Mouse (Mus musculus): ENCODE data around the gene Farp1. TPM values are rescaled to one million over a fixed set of nuclear protein-coding genes. Genes with fewer than 3 reads are reported as not detected.

The Farp1 gene
- polyA plus RNA-seq, 1 experiment = 12.4 TPM

DNA sequence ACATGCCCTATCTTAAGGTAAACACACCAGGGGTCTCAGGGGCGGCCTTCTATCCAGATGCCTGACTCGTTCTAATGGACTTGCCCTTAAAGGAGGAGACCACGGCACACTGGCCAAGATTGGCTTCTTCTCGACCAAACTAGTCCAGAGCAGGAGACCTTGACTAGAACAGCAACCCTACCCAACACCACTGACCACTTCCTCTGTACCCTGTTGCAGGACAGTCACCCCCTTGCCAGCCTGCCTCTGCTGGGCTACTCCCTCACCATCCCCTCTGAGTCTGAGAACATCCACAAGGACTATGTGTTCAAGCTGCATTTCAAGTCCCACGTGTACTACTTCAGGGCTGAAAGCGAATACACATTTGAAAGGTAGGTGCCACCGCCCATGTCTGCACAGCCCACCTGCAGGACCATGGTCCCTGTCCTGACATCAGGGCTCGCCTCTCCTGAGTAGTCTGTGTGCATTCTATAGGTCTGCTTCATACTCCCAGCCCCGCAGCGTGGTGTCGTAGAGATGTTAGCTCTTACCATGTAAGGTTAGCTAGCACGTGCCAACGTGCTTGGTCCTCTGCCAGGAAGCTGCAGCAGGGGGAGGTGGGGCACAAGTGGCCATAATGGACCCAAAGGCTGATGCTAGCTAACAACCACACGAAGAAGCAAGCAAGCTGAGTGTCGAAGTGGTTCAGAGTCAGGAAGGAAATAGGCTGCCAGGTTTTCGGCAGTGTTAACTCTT lies 245.8 kb downstream of the Farp1 start:
- no peaks in the 10 kb centered on the region for H3K27me3 ChIP-seq (ENCODE audit: control insufficient read depth, insufficient read depth, low read length)
- TF ChIP-seq POLR2A (IDR thresholded peaks at IDR 0.05; ENCODE audit: low read depth, low read length) (no peak), CTCF (IDR thresholded peaks at IDR 0.05; ENCODE audit: extremely low read depth, insufficient read length, insufficient replicate concordance, low read depth, low read length) (no peak)
- 64% methylated on average over 16 of the region's 16 CpGs for WGBS
- H3K36me3 ChIP-seq (ENCODE audit: control insufficient read depth, insufficient read depth, low read length) = peaks cover 43% of the 10 kb centered on the region
- no peak overlapping the region for H3K4me3 ChIP-seq (ENCODE audit: low read depth, low read length)
- H3K4me1 ChIP-seq (ENCODE audit: control insufficient read depth, insufficient read depth, insufficient read length, low read length) = no peaks in the 10 kb centered on the region
- H3K27ac ChIP-seq (ENCODE audit: insufficient read depth, low read depth, low read length) = no peak overlapping the region

DNA sequence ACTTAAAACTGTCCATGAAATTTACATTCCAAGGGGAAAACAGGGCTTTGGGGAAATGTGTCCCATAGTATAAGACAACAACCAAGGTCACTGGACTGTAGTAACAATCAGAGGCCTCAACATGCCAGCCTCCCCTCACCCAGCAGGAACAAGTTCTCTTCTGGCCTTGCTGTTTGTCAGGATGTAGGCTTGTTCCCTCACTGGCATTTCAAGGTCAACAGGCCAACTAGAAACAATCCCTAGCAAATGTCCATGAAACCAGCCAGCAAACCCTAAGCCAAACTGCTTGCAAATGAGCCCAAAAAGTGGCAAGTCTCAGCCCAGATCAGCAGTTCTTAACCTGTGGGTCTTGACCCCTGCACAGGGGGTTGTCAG lies 246.3 kb downstream of the Farp1 start:
- H3K27ac ChIP-seq (ENCODE audit: insufficient read depth, low read depth, low read length) = no peak overlapping the region
- H3K4me3 ChIP-seq (ENCODE audit: low read depth, low read length) = no peak overlapping the region
- peaks cover 44% of the 10 kb centered on the region for H3K36me3 ChIP-seq (ENCODE audit: control insufficient read depth, insufficient read depth, low read length)
- H3K4me1 ChIP-seq (ENCODE audit: control insufficient read depth, insufficient read depth, insufficient read length, low read length) = no peaks in the 10 kb centered on the region
- no peak for TF ChIP-seq CTCF (IDR thresholded peaks at IDR 0.05; ENCODE audit: extremely low read depth, insufficient read length, insufficient replicate concordance, low read depth, low read length)
- TF ChIP-seq POLR2A (IDR thresholded peaks at IDR 0.05; ENCODE audit: low read depth, low read length) = no peak
- H3K27me3 ChIP-seq (ENCODE audit: control insufficient read depth, insufficient read depth, low read length) = no peaks in the 10 kb centered on the region

DNA sequence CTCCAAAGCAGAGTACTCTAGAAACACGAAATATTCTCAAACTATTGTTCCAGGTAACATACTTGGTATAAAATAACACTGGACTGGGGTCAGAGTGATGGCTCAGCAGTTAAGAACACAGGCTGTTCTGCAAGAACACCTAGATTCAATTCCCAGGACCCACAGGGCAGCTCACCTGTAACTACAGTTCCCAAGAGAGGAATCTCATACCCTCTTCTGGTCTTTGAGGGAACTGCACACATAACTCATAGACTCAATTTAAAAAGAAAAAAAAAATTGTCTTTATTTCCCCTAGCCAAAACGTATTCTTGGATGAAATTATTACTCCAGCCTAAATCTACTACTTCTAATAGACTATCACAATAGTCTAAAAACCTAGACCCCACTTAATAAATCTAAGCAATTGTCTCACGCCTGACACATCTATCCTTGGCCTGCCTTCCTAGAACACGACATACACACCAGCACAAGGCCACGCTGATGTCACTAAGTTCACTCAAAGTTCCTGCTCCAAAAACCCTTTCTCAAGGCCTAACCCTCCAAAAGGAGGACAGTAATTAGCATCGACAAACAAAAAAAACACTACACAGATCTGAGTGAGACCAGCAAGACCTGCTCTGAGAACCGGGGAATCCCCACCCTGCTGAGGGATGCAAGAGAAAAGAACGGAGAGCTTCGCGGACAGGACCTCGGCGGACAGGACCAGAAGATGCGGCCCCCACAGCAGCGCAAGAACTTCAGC lies 250.6 kb downstream of the Farp1 start:
- 87% methylated on average over 14 of the region's 14 CpGs for WGBS
- Histone ChIP-seq H3K4me3 (ENCODE audit: low read depth, low read length) (no peak overlapping the region), H3K27me3 (ENCODE audit: control insufficient read depth, insufficient read depth, low read length) (no peaks in the 10 kb centered on the region), H3K36me3 (ENCODE audit: control insufficient read depth, insufficient read depth, low read length) (peaks cover 62% of the 10 kb centered on the region), H3K4me1 (ENCODE audit: control insufficient read depth, insufficient read depth, insufficient read length, low read length) (no peaks in the 10 kb centered on the region), H3K27ac (ENCODE audit: insufficient read depth, low read depth, low read length) (no peak overlapping the region)
- TF ChIP-seq CTCF (IDR thresholded peaks at IDR 0.05; ENCODE audit: extremely low read depth, insufficient read length, insufficient replicate concordance, low read depth, low read length) (no peak), POLR2A (IDR thresholded peaks at IDR 0.05; ENCODE audit: low read depth, low read length) (no peak)

DNA sequence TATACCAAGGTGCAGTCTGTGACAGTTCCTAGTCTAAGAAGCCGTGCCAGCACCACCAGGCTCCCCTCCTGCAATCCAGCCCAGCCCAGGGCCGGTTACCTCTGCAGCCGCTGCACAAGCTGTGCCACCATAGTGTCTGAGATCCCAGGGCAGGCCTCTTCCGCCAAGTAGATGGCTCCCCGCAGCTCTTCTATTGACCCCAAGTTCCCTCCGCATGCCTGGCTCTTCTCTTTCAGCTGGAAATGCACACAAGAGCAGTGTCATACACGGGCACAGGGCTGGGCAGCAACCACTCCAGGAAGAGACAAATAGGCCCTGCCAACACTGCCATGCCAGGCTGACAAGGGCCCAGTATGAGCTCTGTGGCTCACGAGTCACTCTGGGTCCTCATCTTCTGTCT lies 256.9 kb downstream of the Farp1 start:
- 94% methylated on average over 8 of the region's 8 CpGs for WGBS
- H3K27me3 ChIP-seq (ENCODE audit: control insufficient read depth, insufficient read depth, low read length) = no peaks in the 10 kb centered on the region
- no peaks in the 10 kb centered on the region for H3K4me1 ChIP-seq (ENCODE audit: control insufficient read depth, insufficient read depth, insufficient read length, low read length)
- H3K36me3 ChIP-seq (ENCODE audit: control insufficient read depth, insufficient read depth, low read length) = peaks cover 70% of the 10 kb centered on the region
- no peak overlapping the region for H3K27ac ChIP-seq (ENCODE audit: insufficient read depth, low read depth, low read length)
- no peak for TF ChIP-seq POLR2A (IDR thresholded peaks at IDR 0.05; ENCODE audit: low read depth, low read length)
- TF ChIP-seq CTCF (IDR thresholded peaks at IDR 0.05; ENCODE audit: extremely low read depth, insufficient read length, insufficient replicate concordance, low read depth, low read length) = no peak
- H3K4me3 ChIP-seq (ENCODE audit: low read depth, low read length) = no peak overlapping the region

DNA sequence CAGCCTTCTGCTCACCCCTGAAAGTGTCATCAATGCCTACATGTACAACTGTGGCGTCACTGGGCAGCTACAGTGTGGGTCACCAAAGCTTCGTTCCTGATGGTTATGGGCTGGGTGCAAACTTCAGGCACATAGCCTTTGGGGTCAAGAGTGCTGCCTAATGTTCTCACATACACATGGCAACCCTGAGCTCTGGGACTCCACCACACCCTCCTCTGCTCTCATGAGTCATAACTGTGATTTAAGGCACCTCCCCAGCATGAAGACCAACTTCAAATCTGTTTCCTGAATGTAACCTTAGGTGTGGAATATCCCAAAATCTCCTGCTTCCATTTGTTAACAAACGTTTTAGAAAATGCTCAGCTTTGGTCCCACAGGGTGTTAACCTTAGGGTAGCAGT lies 257.4 kb downstream of the Farp1 start:
- Histone ChIP-seq H3K36me3 (ENCODE audit: control insufficient read depth, insufficient read depth, low read length) (peaks cover 70% of the 10 kb centered on the region), H3K4me3 (ENCODE audit: low read depth, low read length) (no peak overlapping the region), H3K4me1 (ENCODE audit: control insufficient read depth, insufficient read depth, insufficient read length, low read length) (no peaks in the 10 kb centered on the region), H3K27me3 (ENCODE audit: control insufficient read depth, insufficient read depth, low read length) (no peaks in the 10 kb centered on the region), H3K27ac (ENCODE audit: insufficient read depth, low read depth, low read length) (no peak overlapping the region)
- TF ChIP-seq POLR2A (IDR thresholded peaks at IDR 0.05; ENCODE audit: low read depth, low read length) (no peak), CTCF (IDR thresholded peaks at IDR 0.05; ENCODE audit: extremely low read depth, insufficient read length, insufficient replicate concordance, low read depth, low read length) (no peak)
- 84% methylated on average over 3 of the region's 3 CpGs for WGBS

DNA sequence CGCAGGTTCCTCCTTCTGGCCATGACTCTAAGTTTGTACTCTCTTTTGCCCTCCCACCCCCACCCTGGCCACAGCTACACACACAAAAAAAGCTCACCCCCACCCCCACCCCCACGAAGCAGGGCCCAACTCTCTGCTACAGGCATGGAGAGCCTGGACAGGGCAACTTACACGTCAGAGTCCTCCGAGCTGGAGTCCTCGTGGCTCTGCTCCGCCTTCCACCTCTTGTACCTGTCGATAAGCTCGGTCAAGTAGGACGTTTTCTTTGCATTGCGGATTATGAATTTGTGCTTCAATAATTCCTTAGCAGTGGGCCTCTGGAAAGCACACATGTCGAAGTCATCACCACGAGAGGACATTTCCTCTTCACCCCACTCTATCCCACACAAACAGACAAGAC lies 259.5 kb downstream of the Farp1 start:
- 86% methylated on average over 12 of the region's 12 CpGs for WGBS
- H3K4me1 ChIP-seq (ENCODE audit: control insufficient read depth, insufficient read depth, insufficient read length, low read length) = peaks cover 13% of the 10 kb centered on the region; the same call in 1 of the 2 replicates
- H3K4me3 ChIP-seq (ENCODE audit: low read depth, low read length) = no peak overlapping the region
- peaks cover 59% of the 10 kb centered on the region for H3K36me3 ChIP-seq (ENCODE audit: control insufficient read depth, insufficient read depth, low read length)
- no peaks in the 10 kb centered on the region for H3K27me3 ChIP-seq (ENCODE audit: control insufficient read depth, insufficient read depth, low read length)
- no peak overlapping the region for H3K27ac ChIP-seq (ENCODE audit: insufficient read depth, low read depth, low read length)
- TF ChIP-seq CTCF (IDR thresholded peaks at IDR 0.05; ENCODE audit: extremely low read depth, insufficient read length, insufficient replicate concordance, low read depth, low read length) (no peak), POLR2A (IDR thresholded peaks at IDR 0.05; ENCODE audit: low read depth, low read length) (no peak)

DNA sequence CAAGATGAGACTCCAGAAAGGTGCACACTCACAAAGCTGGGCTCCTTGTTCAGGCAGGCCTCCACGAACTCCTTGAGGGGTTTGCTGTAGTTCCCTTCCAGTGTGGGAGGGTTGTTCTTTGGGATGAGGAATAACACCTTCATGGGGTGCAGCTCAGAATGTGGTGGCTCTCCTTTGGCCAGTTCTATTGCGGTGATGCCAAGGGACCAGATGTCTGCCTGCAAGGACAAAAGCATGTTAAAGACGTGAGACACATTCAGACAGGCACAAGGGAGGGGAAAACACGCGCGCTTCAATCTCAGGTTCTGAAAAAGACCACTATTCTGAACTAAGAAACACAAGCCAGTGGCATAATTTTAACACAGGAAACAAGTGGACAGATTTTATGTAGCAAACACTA lies 262.1 kb downstream of the Farp1 start:
- TF ChIP-seq POLR2A (IDR thresholded peaks at IDR 0.05; ENCODE audit: low read depth, low read length) = no peak
- TF ChIP-seq CTCF (IDR thresholded peaks at IDR 0.05; ENCODE audit: extremely low read depth, insufficient read length, insufficient replicate concordance, low read depth, low read length) = no peak
- peaks cover 15% of the 10 kb centered on the region; the same call in 1 of the 2 replicates for H3K4me1 ChIP-seq (ENCODE audit: control insufficient read depth, insufficient read depth, insufficient read length, low read length)
- H3K27ac ChIP-seq (ENCODE audit: insufficient read depth, low read depth, low read length) = no peak overlapping the region
- peaks cover 60% of the 10 kb centered on the region for H3K36me3 ChIP-seq (ENCODE audit: control insufficient read depth, insufficient read depth, low read length)
- H3K4me3 ChIP-seq (ENCODE audit: low read depth, low read length) = no peak overlapping the region
- H3K27me3 ChIP-seq (ENCODE audit: control insufficient read depth, insufficient read depth, low read length) = no peaks in the 10 kb centered on the region
- 95% methylated on average over 6 of the region's 6 CpGs for WGBS
